Mouse (Mus musculus) hindbrain, embryonic 11.5 days (tissue): Measurements from ENCODE around the gene Hist3h2a. TPM values are rescaled to one million over a fixed set of nuclear protein-coding genes. Genes with fewer than 3 reads are reported as not detected.

Experiments used
- ATAC-seq: fragments of 200-750 bp; cut with Nextera tagmentation; 2 replicates; pipeline ENCODE4 v1.8.0; 2017; ENCODE audit warnings: mild to moderate bottlenecking, moderate TSS enrichment, moderate library complexity; ENCODE audit not compliant: low FRiP score
- DNase-seq: peaks from one replicate; pipeline ENCODE4 v3.0.0-alpha.2; 2015; ENCODE audit warnings: low spot score
- H3K27ac ChIP-seq: fragments of 300-500 bp; sonication (generic); 2 replicates; pipeline ENCODE4 v1.5.1; 2014; ENCODE audit warnings: mild to moderate bottlenecking, low read depth, low read length
- H3K27me3 ChIP-seq: fragments of 300-500 bp; sonication (generic); 2 replicates; pipeline ENCODE4 v1.6.1; 2014; ENCODE audit warnings: mild to moderate bottlenecking, low read length, moderate library complexity, mixed read lengths; ENCODE audit not compliant: control insufficient read depth, insufficient read depth
- H3K36me3 ChIP-seq: fragments of 300-500 bp; sonication (generic); 2 replicates; pipeline ENCODE4 v1.6.1; 2014; ENCODE audit warnings: mild to moderate bottlenecking, low read length, moderate library complexity, mixed read lengths; ENCODE audit not compliant: control insufficient read depth, insufficient read depth
- H3K4me1 ChIP-seq: fragments of 300-500 bp; sonication (generic); replicated peaks from 2 replicates; pipeline ENCODE4 v1.6.1; 2014; ENCODE audit warnings: low read length, mixed read lengths; ENCODE audit not compliant: control insufficient read depth, insufficient read depth
- H3K4me2 ChIP-seq: fragments of 300-500 bp; sonication (generic); replicated peaks from 2 replicates; pipeline ENCODE4 v1.6.1; 2014; ENCODE audit warnings: mild to moderate bottlenecking, low read depth, low read length
- H3K4me3 ChIP-seq: fragments of 300-500 bp; sonication (generic); 2 replicates; pipeline ENCODE4 v1.5.1; 2014; ENCODE audit warnings: low read depth, low read length
- H3K9ac ChIP-seq: fragments of 300-500 bp; sonication (generic); 2 replicates; pipeline ENCODE4 v1.6.1; 2014; ENCODE audit warnings: low read depth, low read length
- H3K9me3 ChIP-seq: fragments of 300-500 bp; sonication (generic); 2 replicates; pipeline ENCODE4 v1.6.1; 2016; ENCODE audit warnings: low read length; ENCODE audit not compliant: control insufficient read depth
- WGBS: fragments of 180-500 bp; shearing (Covaris S2); extraction: QIAGEN DNeasy Blood & Tissue Kit; methylation state at CpG from one replicate; pipeline ENCODE4 v1.1.7; 2014; 5-methylcytosine and 5-hydroxymethylcytosine counted together
- polyA plus RNA-seq: library from polyadenylated mRNA; unstranded; fragments of >200 nt; fragmentation: Nextera tagmentation; extraction: Ambion mirVana; gene quantifications from 2 replicates; pipeline ENCODE4 v1.2.1, GENCODE M21; 2014

Gene Hist3h2a
- polyA plus RNA-seq, 1 experiment from 2014 or later: 71.2 TPM

GRCm38 (mm10) chr11:58979183-58979582 is 24.7 kb downstream of the Hist3h2a start:
- Histone ChIP-seq H3K27me3 (no peaks in the 10 kb centered on the region), H3K9ac (0 out of 2 replicates have a peak overlapping the region, but pooled peaks have one; percentile 96), H3K36me3 (no peaks in the 10 kb centered on the region), H3K4me1 (peaks cover 10% of the 10 kb centered on the region), H3K4me3 (peak overlapping the region; percentile 96), H3K9me3 (no peaks in the 10 kb centered on the region), H3K4me2 (peak overlapping the region; percentile 94), H3K27ac (no peak overlapping the region)
- WGBS: 84% methylated on average over 3 of the region's 3 CpGs
- DNase-seq (no peak), ATAC-seq (no peak)

- Histone ChIP-seq H3K4me3 (peak overlapping the region; percentile 96; the same call in 1 of the 2 replicates), H3K27ac (no peak overlapping the region), H3K4me2 (peak overlapping the region; percentile 94; the same call in 1 of the 2 replicates), H3K27me3 (no peaks in the 10 kb centered on the region), H3K9ac (peak overlapping the region; percentile 11; the same call in 1 of the 2 replicates), H3K36me3 (no peaks in the 10 kb centered on the region), H3K4me1 (peaks cover 10% of the 10 kb centered on the region), H3K9me3 (no peaks in the 10 kb centered on the region)
- 85% methylated on average over 7 of the region's 7 CpGs for WGBS
- ATAC-seq (no peak), DNase-seq (no peak)
Measured at GRCm38 (mm10) chr11:58979661-58980060, 25.2 kb downstream of the Hist3h2a start.

- Histone ChIP-seq H3K27ac (no peak overlapping the region), H3K27me3 (no peaks in the 10 kb centered on the region), H3K36me3 (no peaks in the 10 kb centered on the region), H3K4me2 (no peak overlapping the region), H3K9me3 (no peaks in the 10 kb centered on the region), H3K4me3 (no peak overlapping the region; the same call in 1 of the 2 replicates), H3K9ac (no peak overlapping the region), H3K4me1 (peaks cover 10% of the 10 kb centered on the region)
- DNase-seq (no peak), ATAC-seq (no peak)
- 73% methylated on average over 5 of the region's 5 CpGs for WGBS
Measured at GRCm38 (mm10) chr11:58980381-58980990, 26.0 kb downstream of the Hist3h2a start.

GRCm38 (mm10) chr11:58981541-58982447 is 27.3 kb downstream of the Hist3h2a start:
- Histone ChIP-seq H3K9ac (no peak overlapping the region), H3K9me3 (no peaks in the 10 kb centered on the region), H3K27ac (no peak overlapping the region), H3K36me3 (no peaks in the 10 kb centered on the region), H3K4me3 (no peak overlapping the region), H3K27me3 (no peaks in the 10 kb centered on the region), H3K4me1 (peaks cover 10% of the 10 kb centered on the region), H3K4me2 (no peak overlapping the region)
- peak; percentile 35 for DNase-seq
- 61% methylated on average over 14 of the region's 14 CpGs for WGBS
- ATAC-seq: no peak

- no peak overlapping the region for H3K4me3 ChIP-seq
- no peak for ATAC-seq
- DNase-seq: no peak
- no peaks in the 10 kb centered on the region for H3K9me3 ChIP-seq
- H3K9ac ChIP-seq: no peak overlapping the region
- H3K36me3 ChIP-seq: no peaks in the 10 kb centered on the region
- peaks cover 10% of the 10 kb centered on the region for H3K4me1 ChIP-seq
- no peak overlapping the region for H3K27ac ChIP-seq
- H3K4me2 ChIP-seq: no peak overlapping the region
- 89% methylated on average over 18 of the region's 18 CpGs for WGBS
- H3K27me3 ChIP-seq: no peaks in the 10 kb centered on the region
Measured at GRCm38 (mm10) chr11:58982471-58983097, 28.1 kb downstream of the Hist3h2a start.

GRCm38 (mm10) chr11:58983691-58984341 is 29.3 kb downstream of the Hist3h2a start:
- no peaks in the 10 kb centered on the region for H3K9me3 ChIP-seq
- no peak overlapping the region for H3K4me3 ChIP-seq
- no peak overlapping the region for H3K4me2 ChIP-seq
- no peak overlapping the region for H3K9ac ChIP-seq
- 89% methylated on average over 6 of the region's 6 CpGs for WGBS
- no peaks in the 10 kb centered on the region for H3K36me3 ChIP-seq
- no peak overlapping the region for H3K27ac ChIP-seq
- peaks cover 10% of the 10 kb centered on the region for H3K4me1 ChIP-seq
- DNase-seq: no peak
- no peaks in the 10 kb centered on the region for H3K27me3 ChIP-seq
- no peak for ATAC-seq

GRCm38 (mm10) chr11:58984657-58985056 is 30.2 kb downstream of the Hist3h2a start:
- Histone ChIP-seq H3K36me3 (no peaks in the 10 kb centered on the region), H3K9me3 (no peaks in the 10 kb centered on the region)
- ATAC-seq: no peak

GRCm38 (mm10) chr11:58985299-58985917 is 30.9 kb downstream of the Hist3h2a start:
- ATAC-seq: no peak
- H3K4me2 ChIP-seq: no peak overlapping the region
- WGBS: 87% methylated on average over 3 of the region's 3 CpGs

More at GRCm38 (mm10) chr11:58984657-58985056, 30.2 kb downstream of the Hist3h2a start:
- Histone ChIP-seq H3K4me1 (peaks cover 2% of the 10 kb centered on the region), H3K4me3 (no peak overlapping the region), H3K27me3 (no peaks in the 10 kb centered on the region), H3K4me2 (no peak overlapping the region), H3K27ac (no peak overlapping the region), H3K9ac (no peak overlapping the region)
- DNase-seq: no peak
- WGBS: 92% methylated on average over 7 of the region's 7 CpGs

More at GRCm38 (mm10) chr11:58985299-58985917, 30.9 kb downstream of the Hist3h2a start:
- H3K27me3 ChIP-seq: no peaks in the 10 kb centered on the region
- H3K9me3 ChIP-seq: no peaks in the 10 kb centered on the region
- no peaks in the 10 kb centered on the region for H3K4me1 ChIP-seq
- no peak overlapping the region for H3K9ac ChIP-seq
- H3K4me3 ChIP-seq: no peak overlapping the region
- no peak for DNase-seq
- no peak overlapping the region for H3K27ac ChIP-seq
- 0 out of 2 replicates have a peak, but pooled peaks cover 2% of the 10 kb centered on the region for H3K36me3 ChIP-seq
